Mouse (Mus musculus): Measurements from ENCODE around the gene Dkk2. TPM values are rescaled to one million over a fixed set of nuclear protein-coding genes. Genes with fewer than 3 reads are reported as not detected.
"Not testable (repeated sequence)": the region's sequence is repeated elsewhere in the genome, so short reads cannot be mapped to it uniquely, and the experiment has no call there.

The Dkk2 gene
- 1.6 and 2.6 TPM in 2 replicates for polyA plus RNA-seq (2012; rRNA removed)

DNA sequence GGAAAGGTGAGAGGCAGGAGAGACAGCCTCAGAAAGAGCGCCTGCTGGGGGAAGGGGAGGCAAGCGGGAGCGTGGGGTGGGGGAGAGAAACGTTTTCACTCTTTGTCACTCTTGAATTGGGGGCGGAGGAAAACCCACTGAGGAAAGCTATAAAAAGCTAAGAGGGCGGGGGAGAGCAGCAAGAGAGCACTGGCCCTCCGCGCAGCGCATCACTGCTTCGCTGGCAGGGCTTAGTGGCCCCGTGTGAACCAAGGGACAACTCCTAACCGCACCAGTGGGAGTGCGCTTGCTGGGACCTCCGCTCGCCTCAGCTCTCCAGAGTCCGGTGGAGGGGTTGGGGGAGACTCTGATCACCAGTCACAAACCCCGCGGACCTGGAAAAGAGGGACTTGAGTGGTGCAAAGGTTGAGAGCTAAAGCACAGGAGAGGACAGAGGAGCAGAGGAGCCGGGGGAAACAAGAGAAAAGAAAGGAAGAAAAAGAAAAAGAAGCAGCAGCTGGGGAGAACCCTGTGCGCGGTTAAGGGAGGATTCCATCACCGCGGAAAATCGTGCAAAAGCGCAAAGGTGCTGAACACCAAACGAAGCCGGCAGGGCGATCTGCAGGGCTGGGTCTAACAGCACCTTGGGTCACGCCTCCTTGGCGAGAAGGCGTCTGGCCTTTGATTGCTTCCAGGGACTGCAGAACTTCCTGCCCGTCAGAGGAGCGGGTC, at the start of gene Dkk2:
TSS of gene Dkk2 (plus strand) at position 181 of the 711 bp plus-strand sequence.
- peak; percentile 55 for DNase-seq (ENCODE audit: low read depth)
- TF ChIP-seq CTCF (IDR thresholded peaks at IDR 0.05; ENCODE audit: borderline replicate concordance, extremely low read depth, insufficient read depth, insufficient read length): no peak
- no peak for TF ChIP-seq POLR2A (IDR thresholded peaks at IDR 0.05; ENCODE audit: borderline replicate concordance, extremely low read depth, insufficient read depth, insufficient read length, poor library complexity, severe bottlenecking)

DNA sequence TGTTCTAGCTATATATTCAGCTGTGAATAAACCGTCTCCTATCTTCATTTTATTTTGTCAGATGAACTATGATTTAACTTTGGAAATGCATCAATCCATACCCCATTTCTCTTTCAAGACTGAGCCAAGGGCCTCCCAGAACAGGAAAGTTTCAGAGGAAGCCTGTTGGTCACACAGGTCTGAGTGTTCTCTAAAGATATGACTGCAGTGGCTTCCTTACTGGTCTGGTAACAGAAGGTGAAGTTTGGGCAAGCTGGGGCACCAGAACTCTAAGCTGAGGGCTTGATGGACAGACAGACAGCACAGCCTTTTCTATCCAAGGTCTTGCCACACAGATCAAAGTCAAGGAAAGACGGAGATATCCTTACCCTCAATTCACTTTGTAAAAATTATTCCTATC, 48.4 kb upstream of the Dkk2 start:
- DNase-seq (ENCODE audit: low read depth): no peak
- TF ChIP-seq CTCF (IDR thresholded peaks at IDR 0.05; ENCODE audit: borderline replicate concordance, extremely low read depth, insufficient read depth, insufficient read length) (no peak), POLR2A (IDR thresholded peaks at IDR 0.05; ENCODE audit: borderline replicate concordance, extremely low read depth, insufficient read depth, insufficient read length, poor library complexity, severe bottlenecking) (no peak)

DNA sequence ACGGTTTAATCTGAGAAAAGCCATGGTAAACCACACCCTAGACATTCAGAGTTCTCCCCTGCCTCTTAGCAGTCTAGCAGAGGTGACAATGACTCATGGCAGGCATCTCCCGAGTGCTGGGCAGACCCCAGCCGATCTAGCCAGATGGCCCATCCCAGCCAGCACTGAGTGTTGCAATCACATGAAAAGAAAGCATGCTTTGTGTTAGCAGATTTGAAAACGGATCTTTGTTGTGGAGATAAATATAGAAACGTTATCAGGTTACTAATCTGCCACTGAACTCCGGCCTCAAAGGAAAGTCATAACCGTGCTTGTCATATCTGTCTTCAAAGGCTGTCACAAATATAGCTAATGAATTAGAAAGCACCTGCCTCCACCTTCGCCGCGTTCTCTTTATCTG, 47.4 kb upstream of the Dkk2 start:
- TF ChIP-seq CTCF (IDR thresholded peaks at IDR 0.05; ENCODE audit: borderline replicate concordance, extremely low read depth, insufficient read depth, insufficient read length): no peak
- no peak for TF ChIP-seq POLR2A (IDR thresholded peaks at IDR 0.05; ENCODE audit: borderline replicate concordance, extremely low read depth, insufficient read depth, insufficient read length, poor library complexity, severe bottlenecking)
- peak; percentile 56 for DNase-seq (ENCODE audit: low read depth)

DNA sequence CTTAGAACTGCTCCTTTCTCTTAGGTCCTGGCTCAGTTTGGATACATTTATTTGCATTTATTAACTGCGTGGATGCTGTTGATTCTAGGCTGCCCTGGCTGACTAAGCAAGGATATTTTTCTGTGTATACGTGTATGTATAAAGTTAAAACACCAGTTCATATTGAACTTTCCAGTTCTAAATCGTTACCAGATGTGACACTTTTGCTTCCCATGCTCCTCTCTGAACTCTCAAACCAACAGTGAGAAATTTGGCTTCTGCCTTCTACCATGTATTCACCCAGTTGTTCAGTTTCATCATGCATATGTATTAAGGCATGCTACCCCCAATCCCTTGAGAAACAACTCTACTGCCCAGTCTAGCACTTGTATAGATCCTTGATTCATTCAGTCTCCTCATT, 45.0 kb upstream of the Dkk2 start:
- TF ChIP-seq CTCF (IDR thresholded peaks at IDR 0.05; ENCODE audit: borderline replicate concordance, extremely low read depth, insufficient read depth, insufficient read length): no peak
- TF ChIP-seq POLR2A (IDR thresholded peaks at IDR 0.05; ENCODE audit: borderline replicate concordance, extremely low read depth, insufficient read depth, insufficient read length, poor library complexity, severe bottlenecking): no peak
- no peak for DNase-seq (ENCODE audit: low read depth)

DNA sequence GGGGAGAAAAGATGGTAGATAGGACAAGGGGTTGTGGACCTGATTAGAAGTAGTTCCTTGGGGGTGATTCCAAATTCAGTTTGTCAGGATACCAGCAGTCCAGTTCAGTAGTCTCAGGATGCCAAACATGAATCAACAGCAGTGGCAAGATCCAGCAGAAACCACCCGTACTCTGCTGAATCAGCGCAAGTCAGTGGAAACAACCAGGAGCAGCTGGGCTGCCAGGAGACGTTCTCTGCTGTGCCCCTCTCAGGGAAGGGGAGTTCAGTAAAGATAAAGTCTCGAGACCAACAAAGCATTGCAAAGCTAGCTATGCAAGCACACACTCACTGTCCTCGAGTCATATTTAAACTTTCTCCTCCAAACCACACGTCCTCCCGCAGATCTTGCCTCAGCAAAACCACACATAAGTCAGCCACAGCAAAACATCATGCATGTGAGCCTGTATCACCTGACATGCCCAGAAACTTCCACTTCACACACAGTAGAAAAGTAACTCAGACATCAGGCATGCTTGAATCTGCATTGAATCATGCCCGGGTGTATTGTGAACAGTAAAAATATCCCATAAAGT, 34.1 kb upstream of the Dkk2 start:
- DNase-seq (ENCODE audit: low read depth): no peak
- no peak for TF ChIP-seq CTCF (IDR thresholded peaks at IDR 0.05; ENCODE audit: borderline replicate concordance, extremely low read depth, insufficient read depth, insufficient read length)
- no peak for TF ChIP-seq POLR2A (IDR thresholded peaks at IDR 0.05; ENCODE audit: borderline replicate concordance, extremely low read depth, insufficient read depth, insufficient read length, poor library complexity, severe bottlenecking)

DNA sequence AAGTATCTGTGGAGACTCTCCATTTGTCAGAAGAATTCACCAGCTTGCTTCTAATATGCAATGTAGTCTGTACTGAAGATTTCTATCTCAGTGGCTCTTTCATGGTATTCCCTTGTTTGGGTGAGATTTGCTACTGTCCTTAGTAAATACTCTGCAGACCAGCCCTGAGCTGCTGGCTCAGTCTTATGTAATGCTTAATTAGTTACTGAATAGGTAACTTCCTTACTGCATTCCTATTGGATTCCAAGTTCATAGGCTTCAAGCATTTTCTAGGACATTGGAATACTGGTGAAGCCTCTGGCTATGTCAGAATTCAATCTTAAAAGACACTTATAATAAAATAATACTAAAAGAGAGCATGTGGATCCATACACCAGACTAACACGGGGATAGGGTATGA, 22.3 kb upstream of the Dkk2 start:
- DNase-seq (ENCODE audit: low read depth): not testable (repeated sequence)

DNA sequence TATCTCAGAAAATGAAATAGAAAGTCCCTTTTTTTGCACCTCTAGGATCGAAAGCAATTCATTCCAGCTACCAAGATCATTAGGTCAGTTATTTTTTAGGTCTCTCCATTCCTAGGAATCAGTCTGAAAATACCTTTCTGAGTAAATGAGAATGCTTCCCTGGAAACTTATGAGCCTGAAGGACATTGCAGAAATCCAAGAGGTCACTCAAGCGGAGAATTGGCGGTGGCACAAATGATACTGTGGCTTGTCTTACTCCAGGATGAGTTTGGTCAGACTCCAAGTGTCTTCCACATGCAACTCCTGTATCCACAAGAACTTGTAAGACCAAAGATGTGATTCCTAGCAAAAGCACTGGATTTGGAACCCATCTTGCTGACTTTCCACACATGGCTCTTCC, 21.7 kb upstream of the Dkk2 start:
- DNase-seq (ENCODE audit: low read depth): no peak
- no peak for TF ChIP-seq CTCF (IDR thresholded peaks at IDR 0.05; ENCODE audit: borderline replicate concordance, extremely low read depth, insufficient read depth, insufficient read length)
- TF ChIP-seq POLR2A (IDR thresholded peaks at IDR 0.05; ENCODE audit: borderline replicate concordance, extremely low read depth, insufficient read depth, insufficient read length, poor library complexity, severe bottlenecking): no peak

DNA sequence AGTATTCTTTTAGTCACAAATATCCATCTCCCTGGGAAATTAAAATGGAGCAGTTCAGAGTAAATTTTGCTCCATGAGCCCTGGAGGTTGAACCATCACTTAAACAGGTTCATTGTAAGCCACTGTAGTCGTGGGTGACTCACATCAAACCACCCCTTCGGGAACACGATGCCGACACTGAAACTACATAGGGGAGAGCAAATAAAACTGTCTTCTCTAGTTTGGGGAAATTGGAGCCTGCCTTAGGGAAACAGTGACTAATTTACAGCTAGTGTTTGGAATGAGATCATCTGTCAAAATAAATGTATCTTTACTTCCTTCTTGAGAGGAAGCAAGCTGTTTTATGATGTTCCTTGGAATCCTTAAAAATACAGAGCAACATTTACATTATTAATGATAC, 21.1 kb upstream of the Dkk2 start:
- DNase-seq (ENCODE audit: low read depth): no peak

DNA sequence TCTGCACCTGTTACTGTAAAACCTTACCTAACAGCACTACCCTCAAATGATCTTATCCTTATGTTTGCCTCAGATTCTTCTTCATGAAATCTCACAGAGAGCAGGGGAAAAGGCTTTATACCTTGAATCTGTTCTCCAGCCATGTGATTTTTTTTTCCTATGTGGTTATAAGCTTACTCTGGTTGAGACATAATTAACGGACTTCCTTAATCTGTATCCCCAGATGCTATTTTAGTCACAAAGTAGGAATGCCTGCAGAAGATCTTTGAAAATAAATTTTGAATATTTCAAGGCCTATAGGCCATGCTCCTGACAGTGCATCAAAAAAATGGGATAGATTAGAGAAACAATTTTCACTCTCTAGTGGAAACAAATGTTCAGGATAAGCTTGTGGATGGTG, 20.2 kb upstream of the Dkk2 start:
- DNase-seq (ENCODE audit: low read depth): no peak
- no peak for TF ChIP-seq CTCF (IDR thresholded peaks at IDR 0.05; ENCODE audit: borderline replicate concordance, extremely low read depth, insufficient read depth, insufficient read length)
- TF ChIP-seq POLR2A (IDR thresholded peaks at IDR 0.05; ENCODE audit: borderline replicate concordance, extremely low read depth, insufficient read depth, insufficient read length, poor library complexity, severe bottlenecking): no peak

More for the DNA sequence above, 21.1 kb upstream of the Dkk2 start:
- TF ChIP-seq POLR2A (IDR thresholded peaks at IDR 0.05; ENCODE audit: borderline replicate concordance, extremely low read depth, insufficient read depth, insufficient read length, poor library complexity, severe bottlenecking) (no peak), CTCF (IDR thresholded peaks at IDR 0.05; ENCODE audit: borderline replicate concordance, extremely low read depth, insufficient read depth, insufficient read length) (no peak)

DNA sequence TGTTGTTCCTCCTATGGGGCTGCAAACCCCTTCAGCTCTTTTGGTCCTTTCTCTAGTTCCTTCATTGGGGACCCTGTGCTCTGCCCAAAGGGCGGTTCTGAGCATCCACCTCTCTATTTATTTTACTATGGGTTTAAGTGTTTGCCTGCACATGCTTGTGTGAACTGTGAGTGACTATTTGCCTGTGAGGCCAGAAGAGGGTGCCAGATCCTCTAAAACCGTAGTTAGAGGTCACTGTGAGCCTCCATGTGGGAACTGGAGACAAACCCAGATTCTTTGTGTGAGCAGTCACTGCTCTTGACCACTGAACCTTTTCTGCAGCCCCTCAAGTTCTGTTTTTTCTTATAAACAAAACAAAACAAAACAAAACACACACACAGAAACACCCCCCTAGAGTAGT, 14.1 kb upstream of the Dkk2 start:
- no peak for TF ChIP-seq POLR2A (IDR thresholded peaks at IDR 0.05; ENCODE audit: borderline replicate concordance, extremely low read depth, insufficient read depth, insufficient read length, poor library complexity, severe bottlenecking)
- TF ChIP-seq CTCF (IDR thresholded peaks at IDR 0.05; ENCODE audit: borderline replicate concordance, extremely low read depth, insufficient read depth, insufficient read length): peak; percentile 32; the same call in 1 of the 2 replicates
- peak; percentile 7 for DNase-seq (ENCODE audit: low read depth)

DNA sequence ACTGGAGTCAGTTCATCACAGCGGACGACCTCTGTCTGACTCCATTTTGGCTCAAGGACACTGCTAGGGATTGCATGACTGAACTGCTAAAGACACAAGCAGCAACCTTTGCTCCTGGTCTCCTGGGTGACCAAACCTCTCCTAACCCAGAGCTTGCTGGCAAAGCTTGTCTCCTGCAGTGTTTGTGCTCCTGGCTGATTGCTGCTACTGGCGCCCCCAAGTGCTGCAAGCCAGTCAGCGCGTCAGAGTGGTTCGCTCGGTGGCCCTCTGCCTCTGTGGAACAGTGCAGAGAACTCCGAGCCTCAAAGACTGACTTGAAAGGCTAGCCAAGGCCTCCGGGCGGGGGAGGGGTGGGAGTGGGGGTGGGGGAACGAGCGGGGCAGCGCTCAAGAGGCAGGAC, 1.1 kb upstream of the Dkk2 start:
- TF ChIP-seq CTCF (IDR thresholded peaks at IDR 0.05; ENCODE audit: borderline replicate concordance, extremely low read depth, insufficient read depth, insufficient read length): peak; percentile 69
- no peak for TF ChIP-seq POLR2A (IDR thresholded peaks at IDR 0.05; ENCODE audit: borderline replicate concordance, extremely low read depth, insufficient read depth, insufficient read length, poor library complexity, severe bottlenecking)
- peak; percentile 85 for DNase-seq (ENCODE audit: low read depth)

DNA sequence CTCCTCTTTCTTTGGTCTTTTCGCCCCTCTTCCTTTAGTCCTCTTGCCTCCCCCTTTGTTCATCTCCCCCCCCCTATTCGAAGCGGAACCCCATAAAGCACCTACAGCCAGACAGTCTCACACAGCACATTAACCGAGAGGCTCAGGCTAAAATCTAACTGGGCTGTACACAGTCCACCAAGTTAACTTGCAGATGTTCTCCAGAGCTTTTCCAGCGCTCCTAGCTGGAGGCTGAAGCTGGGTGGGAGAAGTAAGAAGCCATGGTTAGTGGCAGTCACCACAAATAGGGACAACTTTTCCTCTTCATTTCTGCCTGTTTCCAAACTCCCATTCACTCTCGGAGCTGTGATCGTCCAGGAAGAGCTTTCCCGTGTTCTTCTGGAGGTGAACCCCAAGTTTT, 412 bp upstream of the Dkk2 start:
- TF ChIP-seq CTCF (IDR thresholded peaks at IDR 0.05; ENCODE audit: borderline replicate concordance, extremely low read depth, insufficient read depth, insufficient read length) (no peak), POLR2A (IDR thresholded peaks at IDR 0.05; ENCODE audit: borderline replicate concordance, extremely low read depth, insufficient read depth, insufficient read length, poor library complexity, severe bottlenecking) (no peak)
- peak; percentile 28 for DNase-seq (ENCODE audit: low read depth)

All from brain, embryonic 14.5 days (tissue).